Mouse (Mus musculus) retina, postnatal 1 day (tissue): ENCODE measurements at regions not wholly inside any gene's neighbourhood (a gene's known extent, or its start where the extent isn't known, plus 50 kb on each side); places are given as distances from the start of the nearest gene placed in this dataset.

Experiments used
- DNase-seq: peaks from one replicate; pipeline ENCODE4 v3.0.0-alpha.2; 2012

DNA sequence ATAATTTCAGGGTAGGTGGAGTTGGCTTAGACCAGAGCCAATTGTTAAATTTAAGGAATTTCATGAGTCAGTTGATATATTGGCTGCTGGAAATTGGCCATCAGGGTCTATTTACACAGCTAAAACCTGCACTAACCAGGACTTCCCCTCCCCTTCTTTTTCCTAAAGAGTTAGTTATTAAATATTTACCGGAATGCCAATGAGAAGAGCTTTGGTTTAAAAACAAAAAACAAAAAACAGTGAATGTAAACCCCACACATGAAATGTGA is 294.6 kb downstream of the Epha4 start:
- no peak for DNase-seq

DNA sequence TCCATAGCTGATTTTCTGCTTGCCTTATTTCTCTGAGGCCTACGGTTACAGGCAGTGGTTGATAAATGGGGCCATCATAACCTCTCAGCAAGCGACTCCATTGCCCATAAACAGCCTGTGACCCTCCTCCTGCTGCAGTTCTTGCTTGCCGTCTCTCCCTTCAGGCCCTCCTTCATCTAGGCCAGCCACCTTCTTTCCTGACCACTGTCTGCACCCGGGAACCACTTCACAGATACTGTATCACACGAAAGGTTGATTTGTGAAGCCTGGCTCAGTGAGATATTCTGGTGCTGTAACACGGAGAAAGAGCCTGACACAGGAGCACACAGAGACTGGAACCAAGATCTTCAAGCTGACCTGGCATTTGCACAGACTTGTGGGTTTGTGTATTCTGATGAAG is 294.1 kb downstream of the Epha4 start:
- DNase-seq, result no peak

DNA sequence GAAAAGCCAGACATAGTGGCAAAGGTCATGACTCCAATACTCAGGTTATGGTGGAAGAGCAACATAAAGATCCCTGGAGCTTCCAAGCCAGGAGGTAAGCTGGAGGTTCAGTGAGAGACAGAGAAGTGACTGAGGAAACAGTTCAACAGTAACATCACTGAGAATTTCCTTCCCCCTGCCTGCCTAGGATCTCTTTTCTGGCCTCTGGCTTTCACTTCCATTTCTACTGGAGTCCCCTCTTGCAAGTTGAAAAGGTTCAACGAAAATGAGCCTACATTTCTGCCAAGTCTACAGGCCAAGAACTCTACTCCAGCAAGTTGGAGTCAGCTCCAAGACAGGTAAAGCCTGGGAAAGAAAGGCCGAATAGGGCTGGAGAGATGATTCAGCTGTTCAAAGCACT is 293.0 kb downstream of the Epha4 start:
- DNase-seq, result no peak

DNA sequence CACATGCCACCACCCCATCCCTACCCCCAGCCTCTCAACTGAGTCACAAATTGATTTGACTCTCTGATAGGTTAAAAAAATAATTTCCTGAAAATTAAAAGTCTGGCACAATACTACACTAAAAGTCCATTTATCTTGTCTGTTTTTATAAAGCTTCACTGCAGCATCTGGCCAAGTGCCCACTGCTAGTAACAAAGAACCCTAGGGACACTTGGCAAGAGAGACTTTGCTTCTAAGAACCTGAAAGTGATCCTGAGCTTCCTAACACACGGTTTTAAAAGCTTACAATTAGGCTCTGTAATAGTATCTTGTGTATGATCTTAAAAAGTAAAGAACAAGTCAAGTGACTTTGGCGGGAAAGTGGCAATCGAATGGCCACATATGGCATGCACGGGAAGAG is 288.3 kb downstream of the Epha4 start:
- no peak for DNase-seq

DNA sequence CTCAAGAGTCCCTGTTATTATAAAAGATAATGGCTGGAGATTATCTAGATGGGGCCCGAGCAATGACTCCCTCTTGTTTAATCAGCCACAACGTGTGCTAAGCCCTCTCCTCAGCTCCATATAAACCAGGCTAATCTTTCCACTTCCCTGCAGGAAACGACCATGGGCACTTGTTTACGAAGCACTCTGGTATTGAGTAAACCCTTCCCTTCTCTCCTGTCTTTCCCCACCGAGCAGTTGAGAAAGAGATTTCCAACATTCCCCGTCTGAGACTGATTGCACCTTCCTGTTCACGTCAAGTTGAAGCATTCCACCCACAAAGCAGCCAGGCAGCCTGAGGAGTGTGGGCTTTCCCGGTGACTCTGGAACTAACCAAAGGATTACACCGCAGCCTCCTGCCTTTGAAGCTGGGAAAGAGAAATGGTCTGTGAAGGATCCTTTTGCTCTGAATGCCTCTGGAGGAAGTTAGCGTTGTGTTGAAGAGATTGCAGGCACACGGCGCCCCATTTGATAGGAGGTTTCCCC is 287.8 kb downstream of the Epha4 start:
- peak; percentile 55 for DNase-seq

DNA sequence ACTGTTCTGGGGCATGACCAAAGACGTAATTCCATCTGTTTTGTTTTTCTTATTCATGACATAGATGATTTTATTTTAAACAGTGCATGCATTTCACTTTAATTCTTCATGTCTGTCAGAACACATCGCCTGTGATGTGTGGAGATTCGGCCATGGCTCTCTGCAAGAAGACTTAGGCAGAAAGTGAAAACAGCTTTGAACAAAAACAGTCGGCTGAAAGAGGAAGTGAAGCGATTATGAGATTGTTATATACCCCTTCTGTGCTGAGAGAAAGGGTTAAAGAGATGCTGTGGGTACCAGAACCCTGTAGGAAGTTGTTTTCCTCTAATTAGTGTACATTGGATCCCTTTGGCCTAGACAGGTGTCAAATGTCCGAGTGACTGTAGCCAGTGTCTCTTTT is 287.1 kb downstream of the Epha4 start:
- DNase-seq, result no peak

DNA sequence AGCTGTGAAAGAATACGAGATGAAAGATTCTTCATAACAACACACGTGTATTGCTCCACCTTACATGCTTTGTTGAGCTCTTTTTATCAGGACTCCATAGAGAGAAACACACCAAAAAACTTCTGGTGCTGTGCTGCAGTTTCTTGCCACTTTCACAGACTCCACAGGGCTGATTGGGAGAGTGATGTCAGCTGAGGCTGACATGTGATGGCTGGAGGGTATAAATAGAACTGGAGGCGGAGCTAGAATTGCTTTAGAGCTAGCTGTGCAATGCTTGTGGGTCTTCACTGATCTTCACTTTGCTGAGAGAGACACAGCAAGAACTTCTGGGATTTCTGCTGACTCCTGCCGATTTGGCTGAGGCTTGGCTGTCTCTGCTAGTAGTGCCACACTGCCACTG is 285.3 kb downstream of the Epha4 start:
- DNase-seq, result peak; percentile 36

DNA sequence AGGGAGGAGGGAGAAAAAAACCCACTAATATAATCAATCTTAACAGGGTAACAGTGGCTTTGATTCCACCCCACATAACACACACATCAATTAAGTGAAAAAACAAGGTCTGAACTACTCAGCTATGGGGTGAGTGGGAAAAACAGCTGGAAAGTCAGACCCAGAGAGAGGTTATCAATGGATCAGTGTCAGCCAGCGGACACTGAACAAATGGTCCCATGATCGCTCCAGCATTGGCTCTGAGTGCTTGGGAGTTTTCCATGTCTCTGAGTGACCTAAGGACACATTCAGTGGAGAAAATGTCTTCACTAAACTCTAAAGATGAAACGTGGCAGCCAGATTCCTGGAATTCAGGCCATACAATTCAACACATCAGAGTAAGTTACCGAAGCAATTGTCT is 281.9 kb downstream of the Epha4 start:
- no peak for DNase-seq

DNA sequence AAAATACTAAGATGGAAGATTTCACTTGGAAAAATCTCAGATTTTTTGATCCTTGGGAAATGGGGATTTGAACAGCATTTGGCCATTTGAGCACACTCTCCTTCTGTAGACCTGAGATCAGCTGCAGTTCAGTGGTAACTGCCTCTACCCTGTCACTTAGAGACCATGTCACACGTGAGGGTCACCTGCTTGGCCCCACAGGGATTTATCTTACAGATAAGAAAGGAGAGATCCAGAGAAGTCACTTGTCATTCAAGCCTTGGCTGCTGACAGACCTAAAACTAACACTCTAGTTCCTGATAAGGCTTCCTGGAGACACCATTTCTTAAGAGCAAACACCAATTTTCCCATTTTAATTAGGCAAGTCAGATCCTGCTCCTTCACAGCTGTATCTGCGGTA is 270.2 kb downstream of the Epha4 start:
- DNase-seq, result no peak

DNA sequence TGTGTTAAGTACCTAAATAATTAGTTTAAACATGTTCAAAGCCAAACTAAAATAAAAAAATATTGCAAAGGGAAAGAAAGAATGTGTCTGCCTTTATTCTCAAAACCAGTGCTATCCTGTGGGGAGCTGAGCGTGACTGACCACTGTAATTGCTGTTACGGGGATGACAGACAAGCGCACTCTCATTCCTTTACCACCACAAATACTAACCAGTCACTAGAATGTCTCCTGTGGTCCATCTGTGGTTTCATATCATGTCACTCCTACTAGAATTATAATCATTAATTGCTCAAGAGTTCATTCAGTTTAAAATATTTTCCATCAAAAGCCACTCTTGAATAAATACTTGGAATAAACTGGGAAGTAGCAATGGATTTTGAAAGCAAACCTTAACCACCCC is 268.8 kb downstream of the Epha4 start:
- no peak for DNase-seq

DNA sequence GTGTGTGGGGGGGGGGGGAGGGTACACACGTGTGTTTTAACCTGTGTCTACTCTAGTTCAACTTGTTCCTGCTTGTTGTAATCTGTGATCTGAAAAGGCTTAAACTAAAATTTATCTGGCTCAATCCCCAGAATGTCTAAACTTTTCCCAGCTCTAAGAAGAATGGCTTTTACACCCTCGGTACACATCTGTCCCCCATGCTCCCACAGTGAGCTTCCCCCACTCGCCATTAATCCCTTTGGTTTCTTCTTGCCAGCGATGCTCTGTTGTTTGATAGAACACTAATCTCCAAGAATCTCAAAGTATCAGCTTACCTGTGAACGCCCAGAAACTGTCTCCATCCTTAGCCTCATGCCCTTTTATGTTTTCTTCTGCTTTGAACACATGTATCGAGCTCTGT is 260.6 kb downstream of the Epha4 start:
- DNase-seq, result no peak

DNA sequence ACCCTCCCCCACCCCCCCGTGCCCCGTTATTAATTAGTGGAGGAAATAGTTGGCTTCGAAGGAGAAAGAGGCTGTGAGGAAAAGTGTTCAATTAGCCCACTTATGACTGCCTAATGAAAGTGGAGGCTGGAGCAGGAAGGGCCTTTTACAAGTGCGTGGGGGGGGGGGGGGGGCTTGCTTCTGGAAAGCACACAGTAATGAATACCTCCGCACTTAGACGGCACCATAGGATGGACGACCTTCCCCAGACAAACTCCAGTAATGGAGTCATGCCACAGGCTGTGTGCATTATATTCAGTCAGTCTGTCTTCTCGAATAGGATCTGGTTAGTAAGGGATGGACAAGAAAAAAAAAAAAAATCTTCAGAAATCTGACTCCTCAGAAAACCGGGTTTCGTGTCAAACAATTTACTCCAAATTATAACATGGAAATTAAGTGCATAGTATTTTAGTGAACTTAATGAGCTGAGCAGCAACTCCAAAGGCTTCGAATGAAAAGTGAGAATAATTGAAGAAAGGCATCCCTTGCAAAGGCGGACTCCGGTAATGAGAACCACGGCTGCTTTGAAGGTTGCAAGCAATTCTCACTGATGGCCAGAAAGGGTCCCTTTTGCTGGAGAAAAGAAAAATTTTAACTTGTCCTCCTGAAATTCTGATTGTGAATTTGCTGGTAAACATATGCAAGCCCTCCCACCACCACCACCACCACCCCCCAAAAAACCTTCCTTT is 258.6 kb downstream of the Epha4 start:
- DNase-seq, result no peak

DNA sequence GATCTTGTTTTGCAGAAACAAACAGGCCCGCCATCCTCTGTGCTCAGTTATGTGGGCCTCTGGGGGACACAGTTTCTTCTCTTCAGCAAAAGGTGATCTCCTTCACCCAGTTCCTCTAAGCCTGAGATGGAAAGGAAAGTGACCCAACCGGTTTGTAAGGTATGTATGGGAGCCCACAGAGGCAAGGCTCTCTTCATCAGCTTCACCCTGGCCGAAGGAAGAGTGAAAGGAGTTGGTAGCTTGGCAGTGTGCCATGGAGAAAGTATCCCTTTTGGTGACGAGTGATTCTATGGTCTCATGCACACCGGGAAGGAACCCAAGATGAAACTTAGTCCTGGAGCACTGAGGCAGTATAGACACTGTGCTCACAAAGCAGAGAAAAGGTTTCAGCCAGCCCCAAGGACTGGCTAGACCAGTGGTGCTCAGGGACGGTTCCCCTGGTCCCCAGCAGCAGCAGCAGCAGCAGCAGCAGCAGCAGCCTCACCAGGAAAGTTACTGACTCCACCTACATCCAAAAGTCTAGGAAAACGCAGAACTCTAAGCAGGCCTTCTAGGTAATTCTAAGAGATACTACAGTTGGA is 256.1 kb downstream of the Epha4 start:
- no peak for DNase-seq

DNA sequence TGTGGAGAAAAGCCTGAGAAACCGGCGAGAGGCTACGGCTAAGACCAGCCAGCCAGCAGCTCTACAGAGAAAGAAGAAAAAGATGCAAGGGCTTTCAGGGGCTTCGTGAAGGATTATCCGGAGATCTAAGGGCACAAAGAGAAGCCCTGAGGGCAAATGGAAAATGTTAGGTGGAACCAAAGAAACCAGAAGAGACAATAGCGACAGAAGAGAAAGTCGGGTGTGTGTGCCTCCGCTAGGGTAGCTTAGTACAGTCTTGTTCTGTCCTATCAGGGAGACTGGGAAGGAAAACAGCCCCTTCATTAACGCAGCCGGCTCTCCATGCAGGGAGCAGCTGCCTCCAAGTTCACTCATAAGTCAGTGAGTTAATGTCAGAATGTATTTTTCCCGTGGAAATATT is 255.1 kb downstream of the Epha4 start:
- DNase-seq, result peak; percentile 24

DNA sequence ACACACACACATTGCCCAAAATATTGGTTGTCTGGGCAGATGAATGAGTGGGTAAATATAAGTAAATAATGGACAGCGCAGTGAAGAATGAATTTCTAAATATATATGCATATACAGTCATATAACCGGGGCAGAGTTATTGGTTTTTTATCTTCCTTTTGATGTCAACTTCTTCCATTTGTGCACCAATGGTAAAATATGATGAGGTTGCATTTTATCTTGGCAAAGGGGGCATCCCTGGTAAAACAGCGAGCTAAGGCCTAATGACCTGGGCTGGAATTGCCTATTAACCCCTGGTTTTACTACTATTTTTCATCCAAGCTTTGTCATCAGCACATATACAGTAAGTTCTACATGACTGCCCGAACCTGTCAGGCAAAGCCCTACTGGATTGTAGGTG is 253.2 kb downstream of the Epha4 start:
- no peak for DNase-seq

DNA sequence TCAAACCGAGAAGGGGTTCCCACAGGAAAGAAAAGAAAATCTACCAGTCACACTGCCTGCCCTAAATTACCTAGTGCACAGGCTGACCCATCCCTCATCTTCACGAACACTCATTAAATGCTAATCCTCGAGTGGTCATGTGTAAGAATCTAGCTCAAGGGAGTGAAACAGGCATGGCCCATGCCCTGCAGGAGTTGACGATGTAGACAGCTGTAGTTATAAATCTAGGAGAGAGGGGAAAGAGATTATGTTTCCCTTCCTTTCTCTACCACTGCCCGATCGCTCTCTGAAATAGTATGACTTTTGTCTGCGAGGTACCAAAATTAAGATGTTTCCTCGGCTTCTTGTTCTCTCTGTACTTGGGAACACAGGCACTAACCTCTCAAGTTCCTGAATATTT is 249.2 kb downstream of the Epha4 start:
- DNase-seq, result peak; percentile 13

DNA sequence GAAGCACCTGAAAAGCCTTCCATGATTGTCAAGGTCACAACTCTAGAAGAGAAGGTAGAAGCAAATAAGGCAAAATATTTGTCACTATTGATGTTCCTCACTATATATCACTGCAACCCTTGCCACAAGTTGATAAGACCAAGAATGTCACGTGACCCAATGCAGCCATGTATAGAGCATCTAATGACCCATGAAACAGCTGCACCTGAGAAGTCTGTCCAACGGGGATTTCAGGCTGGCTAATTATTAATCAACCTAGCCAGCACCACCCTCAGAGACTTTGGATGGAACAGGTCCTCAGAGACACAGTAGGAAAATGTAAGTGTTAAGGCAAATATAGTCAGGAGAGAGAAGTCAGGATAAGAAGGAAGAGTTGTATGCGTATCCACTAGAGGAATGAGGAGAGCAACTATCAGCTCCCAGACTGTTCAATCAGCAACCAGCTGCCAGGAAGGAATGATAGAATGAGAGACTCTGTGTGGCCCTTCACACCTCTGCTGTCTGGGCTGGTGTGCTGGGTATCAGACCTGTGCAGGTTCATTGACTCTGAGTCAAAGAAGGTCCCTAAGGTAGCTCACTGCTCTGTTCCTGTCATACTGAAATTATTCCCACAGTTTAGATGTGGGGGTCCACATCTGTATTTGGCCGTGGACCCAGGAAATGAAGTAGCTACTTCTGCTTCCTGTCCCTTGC is 247.4 kb downstream of the Epha4 start:
- DNase-seq, result no peak

DNA sequence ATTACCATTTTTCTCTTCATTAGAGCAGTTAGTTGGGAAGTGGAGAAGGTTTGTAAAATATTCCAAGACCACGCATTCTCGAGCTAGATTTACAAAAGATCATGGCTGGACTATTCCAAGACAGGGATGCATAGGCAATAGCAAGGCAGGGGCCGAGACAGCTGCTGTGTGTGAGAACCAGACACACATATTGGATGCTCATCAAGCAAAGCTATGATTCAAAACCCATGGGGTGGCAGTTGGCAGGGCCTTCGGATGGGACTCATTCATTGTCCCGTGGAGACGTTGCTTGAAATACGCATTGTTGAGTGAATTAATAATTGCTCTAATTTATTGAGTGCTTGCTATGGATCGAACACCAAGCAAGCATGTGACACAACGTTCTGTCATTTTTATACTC is 239.6 kb downstream of the Epha4 start:
- DNase-seq, result peak; percentile 10

DNA sequence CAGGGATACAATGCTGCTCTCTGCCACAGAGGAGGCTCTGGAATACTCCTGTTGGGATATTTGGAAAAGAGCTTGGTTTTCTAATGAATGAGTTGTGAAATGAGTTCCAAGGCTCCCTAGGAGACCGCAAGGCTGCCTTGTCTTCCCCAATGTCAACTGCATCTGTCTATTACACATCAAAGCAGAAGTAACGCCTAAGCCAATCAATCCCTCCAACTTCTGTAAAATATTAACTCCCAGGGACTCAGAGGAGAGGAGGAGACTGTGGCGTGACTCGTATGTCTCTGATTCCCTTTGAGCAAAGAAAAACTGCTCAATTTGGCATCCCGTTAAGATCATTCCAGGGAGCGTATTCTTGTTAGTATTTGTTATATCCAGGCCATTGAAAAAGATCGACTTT is 235.3 kb downstream of the Epha4 start:
- no peak for DNase-seq

DNA sequence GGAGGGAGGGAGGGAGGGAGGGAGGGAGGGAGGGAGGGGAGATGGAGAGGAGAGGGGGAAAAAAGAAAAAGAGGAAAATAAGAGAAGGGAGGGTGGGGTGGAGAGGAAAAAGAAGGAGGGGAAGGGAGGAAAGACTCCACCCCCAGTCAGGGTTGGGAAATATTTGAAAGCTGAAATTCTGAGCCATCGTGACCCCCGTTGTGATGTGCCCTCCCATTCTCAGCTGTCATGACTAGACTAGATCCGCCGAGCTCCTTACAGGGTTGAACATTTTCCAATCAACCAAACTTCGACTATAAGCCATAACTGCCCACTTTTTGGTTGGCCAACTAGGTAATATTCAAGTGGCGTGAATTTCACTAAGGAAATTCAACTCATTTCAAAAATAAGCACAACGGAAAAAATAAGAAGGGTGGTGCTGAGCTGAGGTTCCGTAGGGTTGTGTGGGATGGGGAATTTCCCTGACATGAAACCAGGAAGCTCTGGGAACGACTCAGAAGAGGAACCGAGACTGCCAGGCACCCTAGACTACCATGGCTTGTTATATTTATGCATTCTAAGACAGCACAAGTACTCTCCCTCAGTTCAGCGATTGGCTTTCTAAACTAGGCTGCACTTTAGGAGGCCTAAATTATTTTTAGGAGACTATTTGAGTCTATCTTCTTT is 234.4 kb downstream of the Epha4 start:
- no peak for DNase-seq

DNA sequence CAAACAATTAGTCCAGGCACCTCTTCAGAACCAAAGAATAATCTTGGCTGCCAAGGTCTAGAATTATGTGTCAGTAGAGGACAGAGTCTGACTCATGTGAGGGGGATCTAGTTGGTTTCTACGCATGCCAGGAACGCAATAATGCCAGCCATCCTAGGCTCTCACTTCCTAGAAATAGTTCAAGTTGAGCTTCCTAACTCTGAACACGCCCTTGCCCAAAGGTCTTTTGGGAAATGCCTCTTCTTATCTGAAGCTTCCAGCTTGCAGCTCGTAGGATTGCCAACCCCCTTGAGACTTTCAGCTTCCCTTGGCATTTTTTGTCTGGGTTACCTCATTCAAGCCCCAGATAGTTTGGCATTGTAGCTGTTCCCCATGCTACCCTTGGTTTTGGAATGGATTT is 233.1 kb downstream of the Epha4 start:
- DNase-seq, result no peak

DNA sequence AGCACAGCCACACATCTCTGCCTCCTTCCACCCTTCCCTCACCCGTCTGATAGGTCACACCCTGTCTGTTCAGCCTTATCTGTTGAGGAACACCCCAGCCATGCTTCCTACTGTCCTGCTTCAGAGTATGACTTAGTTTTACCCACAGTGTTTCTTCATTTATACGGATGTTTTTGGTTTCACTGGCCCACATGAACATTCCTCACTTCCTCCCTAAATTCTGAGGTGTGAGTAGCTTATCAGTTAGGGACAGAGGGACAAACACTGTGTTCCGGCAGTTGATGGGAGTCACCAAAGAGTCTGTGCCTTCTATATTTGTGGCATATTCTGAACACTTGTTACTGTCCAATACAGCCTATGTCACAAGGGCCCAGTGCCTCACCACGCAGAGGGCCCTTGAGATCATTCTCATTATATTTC is 216.2 kb downstream of the Epha4 start:
- DNase-seq, result no peak

DNA sequence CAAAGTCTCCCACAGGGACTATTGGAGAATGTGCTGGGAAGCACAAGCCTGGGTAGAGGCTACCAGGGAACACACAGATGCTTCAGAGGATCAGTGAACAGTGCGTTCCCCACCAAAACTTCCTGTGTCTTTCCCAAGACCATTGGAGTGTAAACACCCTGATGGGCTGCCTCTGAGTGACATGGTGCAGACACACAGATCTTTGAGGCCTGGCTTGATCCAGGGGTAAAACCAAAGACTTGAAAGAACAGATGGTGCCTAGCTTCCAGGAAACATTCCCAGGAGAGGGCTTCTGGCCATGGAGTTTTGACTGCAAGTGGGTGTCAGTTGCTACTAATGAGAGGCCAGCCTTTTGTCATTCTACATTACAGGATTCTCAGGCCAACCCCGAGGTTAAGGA is 214.1 kb downstream of the Epha4 start:
- DNase-seq, result no peak

DNA sequence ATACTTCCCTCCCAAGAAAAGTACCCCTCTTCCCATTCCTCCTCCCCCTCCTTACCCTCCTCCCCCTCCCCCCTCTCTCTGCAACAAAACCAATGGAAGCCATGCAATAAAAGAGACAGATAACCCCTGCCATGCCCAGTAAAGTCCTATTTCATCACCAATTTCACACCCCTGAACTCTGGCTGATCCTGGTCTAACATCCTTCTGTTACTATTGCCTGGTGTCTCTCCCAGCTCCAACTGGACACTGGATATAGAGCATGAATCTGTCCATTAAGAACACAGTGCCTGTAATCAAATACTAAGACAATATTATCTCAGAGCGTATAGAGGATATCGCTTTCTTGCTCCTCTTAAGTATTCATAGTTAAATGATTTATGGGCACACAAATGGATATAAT is 210.1 kb downstream of the Epha4 start:
- DNase-seq, result no peak
